Mouse (Mus musculus) midbrain, embryonic 15.5 days (tissue): ENCODE results near the gene Tomm22. TPM values are rescaled to one million over a fixed set of nuclear protein-coding genes. Genes with fewer than 3 reads are reported as not detected.

Experiments used
- ATAC-seq: fragments of 200-750 bp; cut with Nextera tagmentation; replicated peaks from 2 replicates; pipeline ENCODE4 v1.8.0; 2017; ENCODE audit warnings: moderate TSS enrichment
- H3K27ac ChIP-seq: fragments of 300-500 bp; sonication (generic); 2 replicates; pipeline ENCODE4 v1.5.1; 2015; ENCODE audit warnings: mild to moderate bottlenecking, inconsistent platforms
- H3K27me3 ChIP-seq: fragments of 300-500 bp; sonication (generic); replicated peaks from 2 replicates; pipeline ENCODE4 v1.6.1; 2015; ENCODE audit warnings: inconsistent platforms
- H3K36me3 ChIP-seq: fragments of 300-500 bp; sonication (generic); replicated peaks from 2 replicates; pipeline ENCODE4 v1.6.1; 2015; ENCODE audit warnings: inconsistent platforms
- H3K4me1 ChIP-seq: fragments of 300-500 bp; sonication (generic); 2 replicates; pipeline ENCODE4 v1.6.1; 2015; ENCODE audit warnings: inconsistent platforms
- H3K4me2 ChIP-seq: fragments of 300-500 bp; sonication (generic); 2 replicates; pipeline ENCODE4 v1.6.1; 2015; ENCODE audit warnings: inconsistent platforms, mild to moderate bottlenecking, moderate library complexity
- H3K4me3 ChIP-seq: fragments of 300-500 bp; sonication (generic); 2 replicates; pipeline ENCODE4 v1.5.1; 2015; ENCODE audit warnings: mild to moderate bottlenecking, inconsistent platforms
- H3K9ac ChIP-seq: fragments of 300-500 bp; sonication (generic); 2 replicates; pipeline ENCODE4 v1.6.1; 2015; ENCODE audit warnings: mild to moderate bottlenecking, inconsistent platforms
- H3K9me3 ChIP-seq: fragments of 300-500 bp; sonication (generic); 2 replicates; pipeline ENCODE4 v1.6.1; 2016; ENCODE audit warnings: inconsistent platforms
- WGBS: fragments of 180-500 bp; shearing (Covaris S2); methylation state at CpG from one replicate; pipeline ENCODE4 v1.1.7; 2015; ENCODE audit warnings: mixed read lengths; 5-methylcytosine and 5-hydroxymethylcytosine counted together
- polyA plus RNA-seq: library from polyadenylated mRNA; unstranded; fragments of >200 nt; fragmentation: Nextera tagmentation; extraction: Ambion mirVana; gene quantifications from 2 replicates; pipeline ENCODE4 v1.2.1, GENCODE M21; 2015

The Tomm22 gene
- polyA plus RNA-seq, 1 experiment from 2014 or later: 222 TPM

GRCm38 (mm10) chr15:79697558-79698187 is 27.0 kb downstream of the Tomm22 start:
- Histone ChIP-seq H3K27me3 (no peaks in the 10 kb centered on the region), H3K4me2 (no peak overlapping the region), H3K27ac (peak overlapping the region; percentile 45; the same call in 1 of the 2 replicates), H3K9me3 (no peaks in the 10 kb centered on the region), H3K4me3 (no peak overlapping the region), H3K36me3 (no peaks in the 10 kb centered on the region; the same call in 1 of the 2 replicates), H3K4me1 (peaks cover 12% of the 10 kb centered on the region), H3K9ac (no peak overlapping the region)
- WGBS: 84% methylated on average over 9 of the region's 9 CpGs
- ATAC-seq: no peak

DNA sequence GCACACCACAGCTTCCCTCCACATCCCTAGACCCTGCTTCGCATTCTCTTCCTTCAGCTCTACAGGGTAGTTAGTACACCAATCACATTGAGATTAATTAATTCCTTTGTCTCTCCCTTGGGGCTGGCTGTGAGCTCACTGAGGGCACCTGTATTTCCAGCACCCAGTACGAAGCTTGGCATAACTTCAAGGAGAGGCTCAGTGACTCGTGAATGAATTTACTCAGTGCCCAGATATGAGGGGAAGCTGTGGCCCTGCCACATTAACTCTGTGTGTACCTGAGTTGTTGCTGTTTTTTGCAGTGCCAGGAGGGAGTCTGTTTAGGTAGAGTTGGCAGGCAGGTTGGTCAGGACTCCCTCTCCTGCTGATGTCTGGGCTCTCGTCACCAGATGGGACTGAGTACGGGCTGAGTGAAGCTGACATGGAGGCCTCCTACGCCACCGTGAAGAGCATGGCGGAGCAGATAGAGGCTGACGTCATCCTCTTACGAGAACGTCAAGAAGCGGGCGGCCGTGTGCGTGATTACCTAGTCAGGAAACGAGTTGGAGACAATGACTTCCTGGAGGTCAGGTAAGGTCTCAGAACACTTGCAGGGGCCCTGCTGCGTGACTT is 36.0 kb downstream of the Tomm22 start:
- Histone ChIP-seq H3K4me1 (no peaks in the 10 kb centered on the region), H3K27ac (no peak overlapping the region), H3K4me3 (no peak overlapping the region), H3K9ac (no peak overlapping the region), H3K4me2 (no peak overlapping the region), H3K27me3 (no peaks in the 10 kb centered on the region), H3K9me3 (no peaks in the 10 kb centered on the region), H3K36me3 (peaks cover 8% of the 10 kb centered on the region)
- no peak for ATAC-seq
- WGBS: 92% methylated on average over 17 of the region's 17 CpGs

DNA sequence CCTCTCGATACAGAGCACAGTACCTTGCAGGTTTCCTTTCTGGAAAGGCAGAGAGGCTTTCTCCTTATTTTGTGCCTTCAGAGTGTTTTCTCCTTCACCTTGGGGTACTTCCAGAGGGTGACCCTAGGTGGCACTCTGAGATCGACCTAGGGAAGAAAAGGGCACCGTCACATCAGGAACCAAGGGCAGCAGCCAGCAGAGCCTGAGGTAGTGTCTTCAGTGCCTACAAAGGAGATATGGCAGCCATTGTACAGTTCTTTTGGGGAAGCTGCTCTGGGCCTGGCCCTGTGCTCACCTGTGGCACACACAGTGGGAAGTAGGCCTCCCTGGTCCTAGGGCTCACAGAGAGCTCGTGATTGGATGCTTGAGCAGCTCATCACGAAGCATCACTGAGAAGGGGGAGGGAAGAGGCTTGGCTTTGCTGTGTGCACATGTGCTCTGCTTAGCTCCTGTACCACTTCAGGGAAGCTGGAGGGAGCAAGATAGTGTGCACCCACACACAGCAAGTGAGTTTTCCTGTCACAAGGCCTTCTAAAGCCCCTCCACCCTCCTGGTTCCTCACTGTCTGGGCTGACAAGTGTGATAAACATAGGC is 37.7 kb downstream of the Tomm22 start:
- Histone ChIP-seq H3K4me2 (no peak overlapping the region), H3K4me3 (no peak overlapping the region), H3K36me3 (peaks cover 20% of the 10 kb centered on the region), H3K9ac (no peak overlapping the region), H3K4me1 (no peaks in the 10 kb centered on the region), H3K27me3 (no peaks in the 10 kb centered on the region), H3K9me3 (no peaks in the 10 kb centered on the region), H3K27ac (no peak overlapping the region)
- no peak for ATAC-seq
- 93% methylated on average over 5 of the region's 5 CpGs for WGBS

- Histone ChIP-seq H3K4me1 (no peaks in the 10 kb centered on the region), H3K27me3 (no peaks in the 10 kb centered on the region), H3K9ac (no peak overlapping the region), H3K36me3 (peaks cover 59% of the 10 kb centered on the region), H3K4me3 (no peak overlapping the region), H3K9me3 (no peaks in the 10 kb centered on the region), H3K27ac (no peak overlapping the region), H3K4me2 (no peak overlapping the region)
- no peak for ATAC-seq
- 96% methylated on average over 7 of the region's 7 CpGs for WGBS
These were observed 45.0 kb downstream of the Tomm22 start for GRCm38 (mm10) chr15:79715646-79716045.

- no peaks in the 10 kb centered on the region for H3K27me3 ChIP-seq
- H3K27ac ChIP-seq: no peak overlapping the region
- no peak overlapping the region for H3K4me3 ChIP-seq
- H3K9me3 ChIP-seq: no peaks in the 10 kb centered on the region
- H3K36me3 ChIP-seq: peaks cover 55% of the 10 kb centered on the region
- no peak overlapping the region for H3K4me2 ChIP-seq
- H3K4me1 ChIP-seq: no peaks in the 10 kb centered on the region
- no peak overlapping the region for H3K9ac ChIP-seq
- WGBS: 83% methylated on average over 6 of the region's 6 CpGs
- ATAC-seq: no peak
These were observed 46.0 kb downstream of the Tomm22 start for GRCm38 (mm10) chr15:79716710-79717109.

DNA sequence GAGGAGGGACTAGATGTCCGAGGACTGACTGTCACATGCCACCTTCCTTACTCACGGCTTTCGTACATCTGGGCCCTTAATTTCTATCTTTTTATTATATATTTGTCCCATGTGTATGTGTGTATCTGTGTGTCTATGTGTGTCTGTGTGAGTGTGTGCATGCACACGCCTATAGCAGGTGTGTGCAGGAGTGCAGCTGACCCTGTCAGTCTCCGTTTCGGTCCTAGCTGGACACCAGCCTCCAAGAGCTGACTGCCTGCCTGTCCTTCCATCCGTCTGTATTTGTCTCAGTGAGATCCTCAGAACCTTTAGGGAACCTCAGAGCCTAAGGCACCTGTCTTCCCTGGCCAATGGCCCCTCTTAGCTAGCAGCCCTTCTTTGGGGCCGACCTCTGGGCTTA is 49.6 kb downstream of the Tomm22 start:
- Histone ChIP-seq H3K4me3 (no peak overlapping the region), H3K27me3 (no peaks in the 10 kb centered on the region), H3K27ac (no peak overlapping the region), H3K9ac (no peak overlapping the region), H3K4me1 (no peaks in the 10 kb centered on the region), H3K9me3 (no peaks in the 10 kb centered on the region), H3K36me3 (peaks cover 38% of the 10 kb centered on the region), H3K4me2 (no peak overlapping the region)
- WGBS: 86% methylated on average over 8 of the region's 8 CpGs
- no peak for ATAC-seq

GRCm38 (mm10) chr15:79720796-79721195 is 50.1 kb downstream of the Tomm22 start:
- no peak overlapping the region for H3K4me2 ChIP-seq
- 90% methylated on average over 4 of the region's 4 CpGs for WGBS

More at GRCm38 (mm10) chr15:79720796-79721195, 50.1 kb downstream of the Tomm22 start:
- Histone ChIP-seq H3K9me3 (no peaks in the 10 kb centered on the region), H3K4me3 (no peak overlapping the region), H3K27me3 (no peaks in the 10 kb centered on the region), H3K36me3 (peaks cover 36% of the 10 kb centered on the region), H3K9ac (no peak overlapping the region), H3K27ac (no peak overlapping the region), H3K4me1 (no peaks in the 10 kb centered on the region)
- no peak for ATAC-seq

Other genes starting within 250 kb of the Tomm22 start
- 284 and 297 TPM in 2 replicates for gene Csnk1e, start 215.3 kb upstream of the Tomm22 start, polyA plus RNA-seq
- gene Kcnj4, start 165.6 kb upstream of the Tomm22 start, polyA plus RNA-seq: 0.10 TPM in 1 of 2 replicates, not detected in the other
- 9.0 and 11.0 TPM in 2 replicates for gene Kdelr3, start 154.4 kb upstream of the Tomm22 start, polyA plus RNA-seq
- 57.8 and 63.3 TPM in 2 replicates for gene Ddx17, start 124.1 kb upstream of the Tomm22 start, polyA plus RNA-seq
- 0.56 and 0.98 TPM in 2 replicates for gene Dmc1, start 65.8 kb upstream of the Tomm22 start, polyA plus RNA-seq
- gene Fam227a, start 11.9 kb upstream of the Tomm22 start, polyA plus RNA-seq: 5.1 and 6.6 TPM in 2 replicates
- gene Cby1, start 11.7 kb upstream of the Tomm22 start, polyA plus RNA-seq: 92.1 and 99.6 TPM in 2 replicates
- gene Josd1, start 17.1 kb downstream of the Tomm22 start, polyA plus RNA-seq: 22.8 and 24.0 TPM in 2 replicates
- 53.7 and 57.4 TPM in 2 replicates for gene Gtpbp1, start 20.0 kb downstream of the Tomm22 start, polyA plus RNA-seq
- gene Sun2, start 71.7 kb downstream of the Tomm22 start, polyA plus RNA-seq: 7.6 and 9.3 TPM in 2 replicates
- 80.6 and 81.1 TPM in 2 replicates for gene Dnal4, start 107.0 kb downstream of the Tomm22 start, polyA plus RNA-seq
- 52.0 and 54.8 TPM in 2 replicates for gene Nptxr, start 133.9 kb downstream of the Tomm22 start, polyA plus RNA-seq
- gene Npcd, start 163.4 kb downstream of the Tomm22 start, polyA plus RNA-seq: 0.42 and 0.98 TPM in 2 replicates
- 70.6 and 75.7 TPM in 2 replicates for gene Cbx6, start 163.8 kb downstream of the Tomm22 start, polyA plus RNA-seq
- gene Apobec3, start 220.8 kb downstream of the Tomm22 start, polyA plus RNA-seq: 3.5 and 4.0 TPM in 2 replicates